Mouse (Mus musculus): Measurements from ENCODE around the gene Lin7a. TPM values are rescaled to one million over a fixed set of nuclear protein-coding genes. Genes with fewer than 3 reads are reported as not detected.

The Lin7a gene
- not detected for polyA plus RNA-seq (2017; shearing (Covaris generic))

- ATAC-seq, result no peak
These were observed at the start of gene Lin7a for GRCm38 (mm10) chr10:107271321-107272130. Gene Lin7a (plus strand): TSS chr10:107271686.

- no peak for ATAC-seq
These were observed 49.8 kb upstream of the Lin7a start for GRCm38 (mm10) chr10:107221726-107222125.

GRCm38 (mm10) chr10:107222406-107223185 is 48.9 kb upstream of the Lin7a start:
- no peak for ATAC-seq

- ATAC-seq, result no peak
These were observed 48.4 kb upstream of the Lin7a start for GRCm38 (mm10) chr10:107223186-107223440.

GRCm38 (mm10) chr10:107223821-107224220 is 47.7 kb upstream of the Lin7a start:
- no peak for ATAC-seq

GRCm38 (mm10) chr10:107224596-107225330 is 46.7 kb upstream of the Lin7a start:
- ATAC-seq, result no peak

GRCm38 (mm10) chr10:107225331-107225835 is 46.1 kb upstream of the Lin7a start:
- no peak for ATAC-seq

- ATAC-seq, result no peak
These were observed 45.6 kb upstream of the Lin7a start for GRCm38 (mm10) chr10:107225871-107226270.

GRCm38 (mm10) chr10:107227901-107228300 is 43.6 kb upstream of the Lin7a start:
- ATAC-seq, result no peak

GRCm38 (mm10) chr10:107228776-107229175 is 42.7 kb upstream of the Lin7a start:
- no peak for ATAC-seq

- no peak for ATAC-seq
These were observed 42.1 kb upstream of the Lin7a start for GRCm38 (mm10) chr10:107229416-107229815.

GRCm38 (mm10) chr10:107230081-107230850 is 41.2 kb upstream of the Lin7a start:
- ATAC-seq, result no peak

GRCm38 (mm10) chr10:107230851-107231130 is 40.7 kb upstream of the Lin7a start:
- no peak for ATAC-seq

GRCm38 (mm10) chr10:107231421-107232010 is 40.0 kb upstream of the Lin7a start:
- no peak for ATAC-seq

GRCm38 (mm10) chr10:107232491-107233110 is 38.9 kb upstream of the Lin7a start:
- ATAC-seq, result no peak

- no peak for ATAC-seq
These were observed 38.3 kb upstream of the Lin7a start for GRCm38 (mm10) chr10:107233221-107233620.

- ATAC-seq, result no peak
These were observed 37.7 kb upstream of the Lin7a start for GRCm38 (mm10) chr10:107233825-107234224.

- no peak for ATAC-seq
These were observed 36.8 kb upstream of the Lin7a start for GRCm38 (mm10) chr10:107234421-107235400.

GRCm38 (mm10) chr10:107235496-107235895 is 36.0 kb upstream of the Lin7a start:
- no peak for ATAC-seq

- no peak for ATAC-seq
These were observed 35.3 kb upstream of the Lin7a start for GRCm38 (mm10) chr10:107236211-107236610.
